Mouse (Mus musculus) heart, postnatal 0 days (tissue): ENCODE data around the gene Pigm.

ENCODE experiments used
- CTCF ChIP-seq: IDR thresholded peaks from 2 replicates; pipeline ENCODE4 v1.5.1; 2016; ENCODE audit warnings: antibody characterized with exemption, control low read depth, low read depth
- EP300 ChIP-seq: IDR thresholded peaks from 2 replicates; pipeline ENCODE4 v1.6.1; 2016; ENCODE audit warnings: antibody characterized with exemption, low read depth

- no peak for TF ChIP-seq CTCF
- no peak for TF ChIP-seq EP300
Measured at GRCm38 (mm10) chr1:172349916-172350812, 26.2 kb upstream of the Pigm start.
